Mouse (Mus musculus) kidney, postnatal 25 days (tissue): ENCODE measurements around the gene Osbp2.
"Not testable (repeated sequence)": the region's sequence is repeated elsewhere in the genome, so short reads cannot be mapped to it uniquely, and the experiment has no call there.

Experiments
- DNase-seq, 2 experiments: peaks; one replicate each; pipeline ENCODE4 v3.0.0; 2021; ENCODE audit warnings: mixed read lengths in 2 of 2

Gene Osbp2

GRCm38 (mm10) chr11:3863454-3864112, at the start of gene Osbp2:
Gene Osbp2 (minus strand): TSS chr11:3863903.
- DNase-seq, result peak; percentile 82 to 90

GRCm38 (mm10) chr11:3912875-3913271, 49.2 kb upstream of the Osbp2 start:
- DNase-seq, result peak; percentile 24 to 61

- DNase-seq, result no peak
Measured at GRCm38 (mm10) chr11:3912100-3912874, 48.6 kb upstream of the Osbp2 start.

GRCm38 (mm10) chr11:3911440-3911839, 47.7 kb upstream of the Osbp2 start:
- not testable (repeated sequence) for DNase-seq

GRCm38 (mm10) chr11:3910513-3911310, 47.0 kb upstream of the Osbp2 start:
- DNase-seq, result peak; percentile 29 to 65

GRCm38 (mm10) chr11:3909236-3909635, 45.5 kb upstream of the Osbp2 start:
- DNase-seq, result no peak

GRCm38 (mm10) chr11:3905446-3905845, 41.7 kb upstream of the Osbp2 start:
- peak in 1 of 2 experiments; percentile 28 for DNase-seq

- DNase-seq, result peak in 1 of 2 experiments; percentile 27
Measured at GRCm38 (mm10) chr11:3904673-3905072, 41.0 kb upstream of the Osbp2 start.

- DNase-seq, result peak; percentile 95 to 98
Measured at GRCm38 (mm10) chr11:3903046-3903445, 39.3 kb upstream of the Osbp2 start.

- no peak for DNase-seq
Measured at GRCm38 (mm10) chr11:3902516-3902915, 38.8 kb upstream of the Osbp2 start.

- peak in 1 of 2 experiments; percentile 12 for DNase-seq
Measured at GRCm38 (mm10) chr11:3900296-3900695, 36.6 kb upstream of the Osbp2 start.

- no peak for DNase-seq
Measured at GRCm38 (mm10) chr11:3895933-3896332, 32.2 kb upstream of the Osbp2 start.

- no peak for DNase-seq
Measured at GRCm38 (mm10) chr11:3895458-3895857, 31.8 kb upstream of the Osbp2 start.

GRCm38 (mm10) chr11:3894406-3895281, 30.9 kb upstream of the Osbp2 start, which contains the start of the genes 4921536K21Rik and Dusp18:
Gene 4921536K21Rik (minus strand): TSS chr11:3895098.
Gene Dusp18 (plus strand): TSS chr11:3895240.
- DNase-seq, result peak; percentile 96 to 97

- DNase-seq, result no peak
Measured at GRCm38 (mm10) chr11:3893970-3894369, 30.3 kb upstream of the Osbp2 start.

GRCm38 (mm10) chr11:3887331-3887730, 23.6 kb upstream of the Osbp2 start:
- no peak for DNase-seq

- DNase-seq, result no peak
Measured at GRCm38 (mm10) chr11:3883711-3884110, 20.0 kb upstream of the Osbp2 start.

GRCm38 (mm10) chr11:3879836-3880235, 16.1 kb upstream of the Osbp2 start:
- DNase-seq, result peak; percentile 76 to 92

- DNase-seq, result no peak
Measured at GRCm38 (mm10) chr11:3878660-3879059, 15.0 kb upstream of the Osbp2 start.

- DNase-seq, result no peak
Measured at GRCm38 (mm10) chr11:3876419-3876818, 12.7 kb upstream of the Osbp2 start.

GRCm38 (mm10) chr11:3864343-3864742, 640 bp upstream of the Osbp2 start:
- no peak for DNase-seq
